Mouse (Mus musculus): ENCODE measurements around the gene Mettl23. TPM values are rescaled to one million over a fixed set of nuclear protein-coding genes. Genes with fewer than 3 reads are reported as not detected.
"Not testable (repeated sequence)": the region's sequence is repeated elsewhere in the genome, so short reads cannot be mapped to it uniquely, and the experiment has no call there.

The Mettl23 gene
- total and polyA plus RNA-seq, 3 experiments = 35.8 to 49.1 (median 45.4) TPM

DNA sequence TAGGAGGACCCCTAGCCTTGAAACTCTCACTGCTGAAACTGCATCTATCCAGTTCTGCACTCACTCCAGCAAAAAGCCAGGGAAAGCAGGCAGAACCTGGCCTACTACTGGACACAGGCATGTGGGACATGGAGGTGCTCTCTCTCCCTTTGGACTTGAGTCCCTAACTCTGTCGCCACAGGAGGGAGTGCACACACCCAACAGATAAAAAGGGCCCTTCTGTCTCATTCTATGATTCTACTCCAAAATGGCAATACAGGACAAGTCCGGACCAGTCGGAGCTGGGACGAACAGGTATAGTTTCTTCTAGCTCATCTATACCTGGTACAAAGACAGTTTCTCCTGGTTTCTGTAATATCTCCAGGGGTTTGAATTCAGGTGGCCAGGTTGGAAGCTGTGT lies 2.3 kb upstream of the Mettl23 start:
- Histone ChIP-seq H3K27me3 (ENCODE audit: insufficient read depth, low read length) (no peaks in the 10 kb centered on the region), H3K4me3 (ENCODE audit: low read depth, low read length) (peak overlapping the region; percentile 89), H3K36me3 (replicated peaks) (peaks cover 69% of the 10 kb centered on the region), H3K4me1 (ENCODE audit: insufficient read depth, low read depth, low read length) (peaks cover 60% of the 10 kb centered on the region), H3K9me3 (replicated peaks) (no peaks in the 10 kb centered on the region)
- no peak for DNase-seq (ENCODE audit: low spot score)
- no peak for ATAC-seq (ENCODE audit: extremely low read depth, insufficient number of reproducible peaks, low FRiP score, poor library complexity, severe bottlenecking)
- no peak for TF ChIP-seq POLR2AphosphoS5 (IDR thresholded peaks at IDR 0.05; ENCODE audit: insufficient replicate concordance, low read depth, low read length)
- TF ChIP-seq GATA2 (IDR thresholded peaks at IDR 0.05; ENCODE audit: borderline replicate concordance, low read depth, low read length) = no peak
- TF ChIP-seq TAL1 (conservative IDR thresholded peaks at IDR 0.05; ENCODE audit: low read depth, low read length) = no peak
- TF ChIP-seq GATA1 (IDR thresholded peaks at IDR 0.05; ENCODE audit: borderline replicate concordance, low read length) = no peak
- no peak for TF ChIP-seq CTCF (IDR thresholded peaks at IDR 0.05; ENCODE audit: low read depth, low read length)

DNA sequence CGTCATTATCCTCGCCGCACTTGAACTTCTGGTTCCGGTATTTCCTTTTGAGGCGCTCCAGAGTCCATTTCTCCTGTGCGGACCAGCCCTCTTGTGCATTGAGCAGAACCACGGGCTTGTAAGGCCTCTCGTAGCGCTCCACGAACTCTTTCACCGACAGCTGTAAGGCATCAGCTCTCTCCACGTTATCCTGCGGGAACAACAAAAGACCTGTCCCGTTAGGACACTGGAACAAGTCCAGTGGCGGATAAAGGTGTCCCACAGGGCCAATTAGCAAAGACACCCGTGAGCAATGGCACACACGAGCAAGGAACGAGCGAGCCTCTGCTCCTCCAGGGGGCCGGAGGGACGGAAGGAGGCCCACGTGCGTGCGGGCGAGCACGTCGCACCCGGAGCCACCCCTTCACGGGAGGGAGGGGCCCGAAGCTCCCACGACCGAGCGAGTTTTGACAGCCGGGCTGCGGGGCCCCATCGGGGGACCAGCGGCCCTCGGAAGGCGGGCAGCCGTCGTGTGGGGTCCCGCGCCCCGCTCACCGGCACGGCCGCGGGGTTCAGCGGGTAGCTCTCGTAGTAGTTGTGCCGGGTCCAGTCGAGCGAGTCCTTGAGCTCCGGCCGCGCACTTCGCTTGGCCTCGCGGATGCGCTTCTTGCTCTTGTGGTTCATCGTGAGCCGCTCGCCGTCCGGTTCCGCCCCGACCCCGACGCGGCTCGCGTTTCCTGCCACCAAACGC lies 382 bp upstream of the Mettl23 start:
- Histone ChIP-seq H3K36me3 (replicated peaks) (peaks cover 67% of the 10 kb centered on the region), H3K4me3 (ENCODE audit: low read depth, low read length) (peak overlapping the region; percentile 89), H3K27me3 (ENCODE audit: insufficient read depth, low read length) (no peaks in the 10 kb centered on the region), H3K9me3 (replicated peaks) (no peaks in the 10 kb centered on the region), H3K4me1 (ENCODE audit: insufficient read depth, low read depth, low read length) (peaks cover 54% of the 10 kb centered on the region)
- TF ChIP-seq POLR2AphosphoS5 (IDR thresholded peaks at IDR 0.05; ENCODE audit: insufficient replicate concordance, low read depth, low read length) (no peak), GATA2 (IDR thresholded peaks at IDR 0.05; ENCODE audit: borderline replicate concordance, low read depth, low read length) (no peak)
- DNase-seq (ENCODE audit: low spot score) = peak; percentile 88
- ATAC-seq (ENCODE audit: extremely low read depth, insufficient number of reproducible peaks, low FRiP score, poor library complexity, severe bottlenecking) = no peak

GRCm38 (mm10) chr11:116846593-116847181 lies 3.6 kb downstream of the Mettl23 start:
- Histone ChIP-seq H3K4me1 (ENCODE audit: insufficient read depth, low read depth, low read length) (peaks cover 31% of the 10 kb centered on the region), H3K9me3 (replicated peaks) (no peaks in the 10 kb centered on the region), H3K27me3 (ENCODE audit: insufficient read depth, low read length) (no peaks in the 10 kb centered on the region), H3K36me3 (replicated peaks) (peaks cover 53% of the 10 kb centered on the region), H3K4me3 (ENCODE audit: low read depth, low read length) (no peak overlapping the region)
- no peak for DNase-seq (ENCODE audit: low spot score)
- ATAC-seq (ENCODE audit: extremely low read depth, insufficient number of reproducible peaks, low FRiP score, poor library complexity, severe bottlenecking) = no peak
- TF ChIP-seq TAL1 (conservative IDR thresholded peaks at IDR 0.05; ENCODE audit: low read depth, low read length) = no peak
- TF ChIP-seq POLR2AphosphoS5 (IDR thresholded peaks at IDR 0.05; ENCODE audit: insufficient replicate concordance, low read depth, low read length) = peak; percentile 73; the same call in 1 of the 2 replicates
- TF ChIP-seq GATA1 (IDR thresholded peaks at IDR 0.05; ENCODE audit: borderline replicate concordance, low read length) = no peak

- Histone ChIP-seq H3K27me3 (ENCODE audit: insufficient read depth, low read length) (no peaks in the 10 kb centered on the region), H3K4me1 (ENCODE audit: insufficient read depth, low read depth, low read length) (peaks cover 31% of the 10 kb centered on the region), H3K36me3 (replicated peaks) (peaks cover 58% of the 10 kb centered on the region), H3K4me3 (ENCODE audit: low read depth, low read length) (no peak overlapping the region), H3K9me3 (replicated peaks) (no peaks in the 10 kb centered on the region)
- ATAC-seq (ENCODE audit: extremely low read depth, insufficient number of reproducible peaks, low FRiP score, poor library complexity, severe bottlenecking) (no peak), DNase-seq (ENCODE audit: low spot score) (no peak)
- TF ChIP-seq TAL1 (conservative IDR thresholded peaks at IDR 0.05; ENCODE audit: low read depth, low read length) (no peak), GATA1 (IDR thresholded peaks at IDR 0.05; ENCODE audit: borderline replicate concordance, low read length) (no peak), GATA2 (IDR thresholded peaks at IDR 0.05; ENCODE audit: borderline replicate concordance, low read depth, low read length) (no peak), POLR2AphosphoS5 (IDR thresholded peaks at IDR 0.05; ENCODE audit: insufficient replicate concordance, low read depth, low read length) (no peak), CTCF (IDR thresholded peaks at IDR 0.05; ENCODE audit: low read depth, low read length) (no peak)
Observed at GRCm38 (mm10) chr11:116847187-116848085, 4.4 kb downstream of the Mettl23 start.

GRCm38 (mm10) chr11:116848086-116848876 lies 5.2 kb downstream of the Mettl23 start:
- ATAC-seq (ENCODE audit: extremely low read depth, insufficient number of reproducible peaks, low FRiP score, poor library complexity, severe bottlenecking) (no peak), DNase-seq (ENCODE audit: low spot score) (no peak)
- Histone ChIP-seq H3K9me3 (replicated peaks) (no peaks in the 10 kb centered on the region), H3K4me3 (ENCODE audit: low read depth, low read length) (no peak overlapping the region), H3K4me1 (ENCODE audit: insufficient read depth, low read depth, low read length) (peaks cover 31% of the 10 kb centered on the region), H3K27me3 (ENCODE audit: insufficient read depth, low read length) (no peaks in the 10 kb centered on the region), H3K36me3 (replicated peaks) (peaks cover 58% of the 10 kb centered on the region)
- 0 out of 2 replicates have a peak, but pooled peaks have one; percentile 50 for TF ChIP-seq POLR2AphosphoS5 (IDR thresholded peaks at IDR 0.05; ENCODE audit: insufficient replicate concordance, low read depth, low read length)
- TF ChIP-seq CTCF (IDR thresholded peaks at IDR 0.05; ENCODE audit: low read depth, low read length) = no peak

GRCm38 (mm10) chr11:116848877-116849178 lies 5.8 kb downstream of the Mettl23 start:
- H3K4me3 ChIP-seq (ENCODE audit: low read depth, low read length); H3K9me3 ChIP-seq (replicated peaks); DNase-seq (ENCODE audit: low spot score); H3K27me3 ChIP-seq (ENCODE audit: insufficient read depth, low read length); ATAC-seq (ENCODE audit: extremely low read depth, insufficient number of reproducible peaks, low FRiP score, poor library complexity, severe bottlenecking): not testable (repeated sequence)
- 0 out of 2 replicates have a peak, but pooled peaks have one; percentile 8 for TF ChIP-seq POLR2AphosphoS5 (IDR thresholded peaks at IDR 0.05; ENCODE audit: insufficient replicate concordance, low read depth, low read length)
- Histone ChIP-seq H3K36me3 (replicated peaks) (peaks cover 58% of the 10 kb centered on the region), H3K4me1 (ENCODE audit: insufficient read depth, low read depth, low read length) (peaks cover 31% of the 10 kb centered on the region)

All from G1E (cell line).